Mouse (Mus musculus): Measurements from ENCODE around the gene Pi4ka. TPM values are rescaled to one million over a fixed set of nuclear protein-coding genes. Genes with fewer than 3 reads are reported as not detected.

Gene Pi4ka
- total RNA-seq (2015) (51.5 and 77.1 TPM in 2 replicates), total RNA-seq (2017) (34.2 and 44.7 TPM in 2 replicates)

DNA sequence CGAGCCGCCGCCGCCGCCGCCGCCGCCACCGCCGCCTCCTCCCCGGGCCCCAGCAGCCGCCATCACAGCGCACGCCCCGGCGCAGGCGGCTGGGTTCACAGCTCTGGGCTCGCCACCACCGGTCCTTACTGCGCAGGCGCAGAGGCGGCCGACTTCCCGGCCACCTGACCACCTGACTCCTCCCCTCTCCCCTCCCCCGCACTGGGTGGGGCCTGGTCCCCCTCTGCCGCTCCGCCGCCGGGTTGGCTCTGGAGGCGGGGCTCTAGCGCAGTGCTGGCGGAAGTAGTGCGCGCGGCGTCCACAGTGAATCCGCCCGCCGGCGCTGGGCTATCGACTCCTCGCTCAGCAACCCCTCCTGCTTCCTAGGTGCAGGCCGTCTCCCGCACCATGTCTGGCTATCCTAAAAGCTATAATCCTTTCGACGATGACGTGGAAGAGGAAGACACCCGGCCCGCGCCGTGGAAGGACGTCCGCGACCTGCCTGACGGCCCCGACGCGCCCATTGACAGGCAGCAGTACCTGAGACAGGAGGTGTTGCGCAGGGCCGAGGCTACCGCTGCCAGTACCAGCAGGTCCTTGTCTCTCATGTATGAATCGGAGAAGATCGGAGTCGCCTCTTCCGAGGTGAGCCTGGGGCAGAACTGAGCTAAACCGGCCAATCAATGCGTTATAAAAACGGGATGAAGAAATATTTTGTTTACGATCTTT lies at the start of gene Pi4ka, which contains the start of gene Snap29:
TSS of gene Pi4ka (minus strand) at position 579 of the 708 bp plus-strand sequence.
TSS of gene Snap29 (plus strand) at position 251 of the 708 bp plus-strand sequence.
- peak; percentile 98 for ATAC-seq (ENCODE audit: poor library complexity, severe bottlenecking)

DNA sequence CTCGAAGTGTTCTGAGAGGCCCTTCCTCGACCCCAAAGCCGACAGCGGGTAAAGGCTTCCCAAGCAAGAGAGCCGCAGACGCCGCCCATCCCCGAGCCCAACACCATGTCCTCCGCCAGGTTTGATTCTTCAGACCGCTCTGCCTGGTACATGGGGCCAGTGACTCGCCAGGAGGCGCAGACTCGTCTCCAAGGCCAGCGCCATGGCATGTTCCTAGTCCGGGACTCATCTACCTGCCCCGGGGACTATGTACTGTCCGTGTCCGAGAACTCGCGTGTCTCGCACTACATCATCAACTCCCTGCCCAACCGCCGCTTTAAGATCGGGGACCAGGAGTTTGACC lies 46.2 kb upstream of the Pi4ka start:
- peak; percentile 34 for ATAC-seq (ENCODE audit: poor library complexity, severe bottlenecking)

GRCm38 (mm10) chr16:17451541-17452372 lies 45.6 kb upstream of the Pi4ka start, which contains the start of gene Crkl:
Gene Crkl (plus strand): TSS chr16:17451987.
- ATAC-seq (ENCODE audit: poor library complexity, severe bottlenecking), result peak; percentile 95

- peak; percentile 47; the same call in 1 of the 2 replicates for ATAC-seq (ENCODE audit: poor library complexity, severe bottlenecking)
Observed at GRCm38 (mm10) chr16:17432576-17432975, 26.5 kb upstream of the Pi4ka start.

DNA sequence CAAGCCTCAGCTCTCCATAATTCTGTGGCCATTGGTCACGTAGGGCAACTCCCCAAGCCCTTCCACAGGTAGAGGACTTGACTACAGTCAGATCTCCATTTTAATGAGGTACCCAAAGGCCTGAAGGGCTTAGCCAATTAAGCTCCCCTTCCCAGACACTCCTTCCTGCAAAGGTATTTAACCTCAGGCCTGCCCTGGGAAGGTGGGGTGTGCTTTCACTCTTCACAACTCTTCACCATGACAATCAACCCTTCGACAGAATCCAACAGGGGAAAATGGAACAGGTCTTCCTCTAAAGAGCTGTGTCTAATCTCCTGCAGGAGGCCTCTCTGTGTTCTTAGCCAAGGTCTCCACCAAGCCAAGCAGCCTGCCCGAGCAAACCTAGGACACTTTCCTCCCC lies 16.9 kb upstream of the Pi4ka start:
- ATAC-seq (ENCODE audit: poor library complexity, severe bottlenecking), result no peak

GRCm38 (mm10) chr16:17410209-17410608 lies 4.1 kb upstream of the Pi4ka start:
- no peak for ATAC-seq (ENCODE audit: poor library complexity, severe bottlenecking)

DNA sequence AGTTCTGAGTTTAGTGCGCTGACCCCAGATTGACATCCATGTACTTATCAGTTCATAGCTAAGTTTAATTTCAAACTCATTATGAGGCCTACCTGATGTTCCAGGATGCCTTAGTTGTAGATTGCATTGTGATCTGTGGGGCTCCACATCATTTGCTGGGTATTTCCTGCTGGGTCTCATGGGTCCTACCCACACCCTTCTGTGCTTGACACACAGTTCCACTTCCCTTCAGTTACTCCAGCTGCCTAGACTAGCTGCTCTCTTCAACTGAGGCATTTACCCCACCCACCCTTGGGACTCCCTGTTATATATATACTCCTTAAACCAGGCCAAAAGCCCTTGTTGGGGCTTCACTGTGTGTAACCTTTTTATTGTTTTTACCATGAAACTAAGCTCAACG lies 2.9 kb upstream of the Pi4ka start:
- ATAC-seq (ENCODE audit: poor library complexity, severe bottlenecking), result no peak

DNA sequence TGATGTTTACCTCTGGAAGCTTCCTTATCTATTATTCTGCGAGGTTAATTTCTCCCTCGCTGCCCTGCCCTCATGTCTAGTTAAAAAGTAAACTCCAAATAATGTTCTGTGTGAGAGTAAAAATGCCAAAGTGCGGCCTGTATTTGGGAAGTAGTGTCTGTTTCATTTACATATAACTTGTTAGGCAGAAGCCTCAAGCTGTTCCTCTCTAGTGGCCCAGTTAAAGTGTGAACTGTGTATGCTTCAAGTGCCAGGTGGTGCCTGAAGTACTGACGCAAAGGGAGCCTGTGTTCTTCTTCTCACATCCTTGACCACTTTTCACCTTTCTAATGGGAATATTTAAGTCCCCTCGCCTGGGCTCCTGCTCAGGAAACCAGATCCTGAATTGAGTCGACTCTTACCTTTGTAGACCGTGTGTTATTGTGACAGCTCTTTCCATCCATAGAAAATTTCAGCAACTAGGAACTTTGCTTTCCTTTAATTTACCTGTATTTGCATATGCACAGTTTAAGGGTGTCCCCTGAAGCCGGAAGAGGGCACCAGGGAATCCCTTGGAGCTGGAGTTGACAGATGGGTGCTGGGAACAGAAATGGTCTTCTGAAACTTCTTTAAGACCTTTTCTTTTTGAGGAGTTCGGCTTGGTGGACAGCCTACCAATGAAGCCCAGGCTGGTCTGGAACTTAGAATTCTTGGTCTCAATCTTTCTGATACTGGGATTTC lies 558 bp upstream of the Pi4ka start:
- no peak for ATAC-seq (ENCODE audit: poor library complexity, severe bottlenecking)

DNA sequence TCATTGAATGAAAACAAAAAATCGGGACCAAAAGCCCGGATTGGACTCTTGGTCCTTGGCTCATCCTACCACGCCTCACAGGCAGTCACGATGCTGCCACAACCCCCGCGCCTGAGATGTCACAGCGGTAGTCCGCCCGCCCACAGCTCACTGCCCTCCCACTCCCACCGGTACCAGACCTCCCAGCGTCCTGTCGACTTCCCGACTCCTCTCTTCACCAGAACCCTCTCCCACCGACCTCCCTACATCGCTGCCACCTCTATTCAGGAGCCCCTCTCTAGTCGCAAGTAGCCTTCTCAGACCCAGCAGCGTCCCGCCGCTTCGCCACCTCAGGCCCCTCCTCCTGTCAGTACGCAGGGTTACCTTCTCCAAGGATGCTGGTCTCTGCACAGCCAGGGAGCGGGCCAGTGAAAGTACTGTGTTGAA lies 830 bp downstream of the Pi4ka start:
- peak; percentile 25 for ATAC-seq (ENCODE audit: poor library complexity, severe bottlenecking)

DNA sequence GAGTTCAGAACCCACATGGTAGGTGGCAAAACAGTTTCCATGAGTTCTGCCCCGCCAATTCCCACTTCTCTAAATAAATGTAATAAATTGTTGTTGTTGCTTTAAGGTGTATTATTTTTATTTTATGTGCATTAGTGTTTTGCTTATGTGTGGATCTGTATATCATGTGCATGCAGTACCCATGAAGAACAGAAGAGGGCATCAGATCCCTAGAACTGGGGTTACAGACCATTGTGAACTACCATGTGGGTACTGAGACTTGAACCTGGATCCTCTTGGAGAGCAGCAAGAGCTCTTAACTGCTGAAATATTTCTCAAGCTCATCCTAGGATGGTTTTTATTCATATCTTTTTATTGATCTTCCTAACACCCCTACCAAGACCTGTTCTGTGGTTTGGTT lies 3.3 kb downstream of the Pi4ka start:
- ATAC-seq (ENCODE audit: poor library complexity, severe bottlenecking), result 0 out of 2 replicates have a peak, but pooled peaks have one; percentile 21

DNA sequence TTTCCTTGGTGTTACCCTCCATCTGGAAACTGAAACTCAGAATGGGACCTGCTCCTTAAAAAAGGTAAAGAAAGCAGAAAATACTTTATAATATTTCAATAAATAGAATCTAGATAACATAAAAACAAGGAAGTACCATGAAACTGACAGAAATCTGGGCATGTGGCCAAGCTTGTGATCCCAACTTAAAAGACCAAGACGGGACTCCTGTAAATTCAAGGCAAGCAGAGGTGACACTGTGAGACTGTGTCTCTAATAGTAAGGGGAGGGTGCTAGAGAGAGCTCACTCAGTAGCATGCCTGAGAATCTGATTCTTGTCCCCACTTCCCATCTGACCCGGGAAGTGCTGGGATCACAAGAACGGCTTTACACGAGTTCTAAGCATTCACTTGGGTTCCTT lies 13.3 kb downstream of the Pi4ka start:
- ATAC-seq (ENCODE audit: poor library complexity, severe bottlenecking), result no peak

- ATAC-seq (ENCODE audit: poor library complexity, severe bottlenecking), result no peak
Observed at GRCm38 (mm10) chr16:17383594-17384326, 22.4 kb downstream of the Pi4ka start.

DNA sequence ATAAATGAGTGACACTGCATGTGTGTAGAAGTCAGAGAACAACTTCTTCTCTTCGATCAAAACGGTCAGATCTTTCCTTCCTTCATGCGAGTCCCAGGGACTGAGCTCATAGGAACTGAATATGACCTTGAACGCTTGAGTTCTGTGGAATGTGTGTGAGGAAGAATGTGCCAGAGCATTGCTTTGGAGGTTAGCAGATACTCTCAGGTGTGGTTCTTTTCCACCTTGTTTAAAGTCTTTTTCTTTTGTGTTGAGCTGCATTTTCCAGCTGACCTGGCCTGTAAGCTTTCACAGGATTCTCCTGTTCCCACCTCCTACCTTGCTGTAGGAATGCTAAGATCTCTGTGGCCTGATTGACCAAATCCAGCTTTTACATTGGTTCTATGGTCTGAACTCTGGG lies 23.8 kb downstream of the Pi4ka start:
- no peak for ATAC-seq (ENCODE audit: poor library complexity, severe bottlenecking)

GRCm38 (mm10) chr16:17358787-17359186 lies 47.3 kb downstream of the Pi4ka start:
- no peak for ATAC-seq (ENCODE audit: poor library complexity, severe bottlenecking)

DNA sequence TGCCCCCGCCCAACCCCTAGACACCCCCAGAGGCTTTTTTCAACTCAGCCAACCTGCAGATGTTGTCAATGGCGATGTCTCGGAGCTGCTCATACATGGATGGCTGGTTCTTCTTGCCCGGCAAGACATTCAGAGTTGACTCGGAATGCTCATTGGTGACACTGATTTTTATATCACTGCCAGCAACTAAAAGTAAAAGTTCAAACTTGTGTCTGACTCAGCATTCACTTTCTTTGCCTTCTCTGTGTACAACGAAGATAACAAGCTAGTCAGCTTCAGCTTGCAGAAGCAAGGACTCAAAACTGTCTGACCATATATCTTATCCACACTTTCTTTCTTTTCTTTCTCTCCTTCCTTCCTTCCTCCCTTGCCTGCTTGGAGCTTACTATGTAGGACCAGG lies 50.1 kb downstream of the Pi4ka start:
- no peak for ATAC-seq (ENCODE audit: poor library complexity, severe bottlenecking)

DNA sequence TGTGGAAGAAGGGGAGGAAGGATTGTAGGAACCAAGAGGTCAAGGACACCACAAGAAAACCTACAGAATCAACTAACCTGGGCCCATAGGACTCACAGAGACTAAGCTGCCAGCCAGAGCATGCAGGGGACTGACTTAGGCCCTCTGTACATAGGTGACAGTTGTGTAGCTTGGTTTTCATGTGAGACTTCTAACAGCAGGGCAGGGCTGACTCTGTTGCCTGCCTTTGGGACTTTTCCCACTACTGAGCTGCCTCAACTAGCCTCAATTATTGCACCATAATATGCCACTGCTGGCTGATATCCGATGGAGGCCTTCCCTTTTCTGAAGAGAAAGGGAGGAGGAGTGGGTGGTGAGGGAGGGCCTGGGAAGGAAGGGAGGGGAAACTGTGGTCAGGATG lies 59.3 kb downstream of the Pi4ka start:
- ATAC-seq (ENCODE audit: poor library complexity, severe bottlenecking), result no peak

DNA sequence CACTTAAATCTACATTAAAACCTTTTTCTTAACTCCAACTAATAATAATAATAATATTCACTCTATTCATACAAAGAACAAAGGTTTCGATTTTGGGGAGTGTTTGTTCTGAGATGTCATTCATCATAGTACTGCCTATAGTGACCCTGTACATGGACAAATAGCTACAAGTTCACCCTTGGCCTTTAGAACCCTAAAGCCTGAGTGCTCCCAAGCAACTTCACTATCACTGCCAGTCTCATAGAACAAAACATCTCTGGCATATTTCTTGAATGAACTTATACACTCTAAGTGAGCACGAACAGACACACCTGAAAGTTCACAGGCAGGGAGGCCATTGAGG lies 60.3 kb downstream of the Pi4ka start:
- no peak for ATAC-seq (ENCODE audit: poor library complexity, severe bottlenecking)

GRCm38 (mm10) chr16:17345141-17345812 lies 60.8 kb downstream of the Pi4ka start:
- ATAC-seq (ENCODE audit: poor library complexity, severe bottlenecking), result no peak

- no peak for ATAC-seq (ENCODE audit: poor library complexity, severe bottlenecking)
Observed at GRCm38 (mm10) chr16:17341847-17342246, 64.3 kb downstream of the Pi4ka start.

DNA sequence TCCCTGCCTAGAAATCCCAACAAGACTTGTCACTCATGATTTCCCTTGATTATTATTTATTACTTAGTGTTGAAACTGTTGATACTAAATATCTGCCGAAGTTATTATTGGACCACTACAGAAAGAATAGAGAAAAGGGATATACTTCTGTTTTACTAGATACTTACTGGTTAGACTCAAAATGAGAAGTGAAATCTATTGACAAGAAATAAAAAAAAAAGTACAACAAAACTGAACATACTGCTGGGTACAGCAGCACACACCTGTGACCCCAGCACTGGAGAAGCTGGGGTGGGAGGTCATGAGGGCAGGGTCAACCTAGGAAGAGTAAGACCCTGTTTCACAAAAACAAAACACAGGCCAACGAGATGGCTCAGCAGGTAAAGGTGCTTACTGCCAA lies 65.4 kb downstream of the Pi4ka start:
- no peak for ATAC-seq (ENCODE audit: poor library complexity, severe bottlenecking)
